Mouse (Mus musculus) intestine, embryonic 14.5 days (tissue): ENCODE results near the gene Tiparp. TPM values are rescaled to one million over a fixed set of nuclear protein-coding genes. Genes with fewer than 3 reads are reported as not detected.
A peak's percentile ranks its signal among the peaks of the same experiment; 100 is the strongest.

Experiments used
- ATAC-seq: fragments of 200-750 bp; cut with Nextera tagmentation; replicated peaks from 2 replicates; pipeline ENCODE4 v1.8.0; 2017; ENCODE audit warnings: low read depth, moderate number of reproducible peaks, moderate TSS enrichment, moderate library complexity; ENCODE audit not compliant: low FRiP score, low TSS enrichment
- DNase-seq: peaks from one replicate; pipeline ENCODE4 v3.0.0-alpha.2; 2018; ENCODE audit warnings: low spot score
- H3K27ac ChIP-seq: fragments of 300-500 bp; sonication (generic); 2 replicates; pipeline ENCODE4 v1.5.1; 2014; ENCODE audit warnings: low read depth, mild to moderate bottlenecking, control low read depth
- H3K27me3 ChIP-seq: fragments of 300-500 bp; sonication (generic); replicated peaks from 2 replicates; pipeline ENCODE4 v1.6.1; 2014; ENCODE audit warnings: low read length, control low read depth; ENCODE audit not compliant: control insufficient read depth, insufficient read depth
- H3K36me3 ChIP-seq: fragments of 300-500 bp; sonication (generic); 2 replicates; pipeline ENCODE4 v1.6.1; 2014; ENCODE audit warnings: low read length, control low read depth; ENCODE audit not compliant: control insufficient read depth, insufficient read depth
- H3K4me1 ChIP-seq: fragments of 300-500 bp; sonication (generic); replicated peaks from 2 replicates; pipeline ENCODE4 v1.6.1; 2014; ENCODE audit warnings: low read length, control low read depth, mixed read lengths; ENCODE audit not compliant: control insufficient read depth, insufficient read depth
- H3K4me2 ChIP-seq: fragments of 300-500 bp; sonication (generic); 2 replicates; pipeline ENCODE4 v1.6.1; 2014; ENCODE audit warnings: low read length
- H3K4me3 ChIP-seq: fragments of 300-500 bp; sonication (generic); 2 replicates; pipeline ENCODE4 v1.5.1; 2014; ENCODE audit warnings: low read depth, low read length, control low read depth, mixed read lengths
- H3K9ac ChIP-seq: fragments of 300-500 bp; sonication (generic); 2 replicates; pipeline ENCODE4 v1.6.1; 2014; ENCODE audit warnings: mild to moderate bottlenecking, low read length
- H3K9me3 ChIP-seq: fragments of 300-500 bp; sonication (generic); 2 replicates; pipeline ENCODE4 v1.6.1; 2016; ENCODE audit warnings: low read length, control low read depth; ENCODE audit not compliant: control insufficient read depth
- WGBS: fragments of 180-500 bp; shearing (Covaris S2); extraction: QIAGEN DNeasy Blood & Tissue Kit; methylation state at CpG from one replicate; pipeline ENCODE4 v1.1.7; 2014; 5-methylcytosine and 5-hydroxymethylcytosine counted together
- polyA plus RNA-seq: library from polyadenylated mRNA; unstranded; fragments of >200 nt; fragmentation: Nextera tagmentation; extraction: Ambion mirVana; gene quantifications from 2 replicates; pipeline ENCODE4 v1.2.1, GENCODE M21; 2014

Gene Tiparp
- polyA plus RNA-seq, 1 experiment from 2014 or later, result 46.1 TPM

DNA sequence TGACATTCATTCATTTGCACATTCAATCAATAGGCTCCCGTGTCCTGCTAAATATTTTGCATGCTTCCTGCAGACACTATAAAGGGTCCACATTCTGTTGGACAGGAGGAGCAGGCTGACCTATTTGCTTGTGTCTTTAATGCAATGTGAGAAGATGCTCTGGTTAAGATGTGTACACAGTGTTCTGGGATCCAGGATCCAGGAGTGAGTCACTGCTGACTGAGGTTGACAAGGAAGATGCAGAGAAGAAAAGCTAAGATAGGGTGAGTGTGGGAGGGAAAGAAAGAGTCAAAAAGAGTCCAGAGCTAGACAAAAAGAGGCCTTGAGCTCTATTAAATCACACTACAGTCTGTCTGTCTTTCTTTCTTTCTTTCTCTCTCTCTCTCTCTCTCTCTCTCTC, 56.1 kb downstream of the Tiparp start:
- Histone ChIP-seq H3K27me3 (no peaks in the 10 kb centered on the region), H3K36me3 (no peaks in the 10 kb centered on the region), H3K9me3 (no peaks in the 10 kb centered on the region), H3K4me3 (no peak overlapping the region), H3K4me1 (peaks cover 20% of the 10 kb centered on the region), H3K27ac (no peak overlapping the region), H3K9ac (no peak overlapping the region), H3K4me2 (no peak overlapping the region)
- 69% methylated on average over 1 of the region's 1 CpGs for WGBS
- no peak for ATAC-seq
- no peak for DNase-seq

- no peaks in the 10 kb centered on the region for H3K9me3 ChIP-seq
- H3K4me1 ChIP-seq, result peaks cover 20% of the 10 kb centered on the region
- H3K27ac ChIP-seq, result no peak overlapping the region
- no peaks in the 10 kb centered on the region for H3K36me3 ChIP-seq
- H3K9ac ChIP-seq, result no peak overlapping the region
- DNase-seq (no peak), ATAC-seq (no peak)
- H3K4me3 ChIP-seq, result no peak overlapping the region
- H3K4me2 ChIP-seq, result no peak overlapping the region
- H3K27me3 ChIP-seq, result no peaks in the 10 kb centered on the region
- 59% methylated on average over 8 of the region's 8 CpGs for WGBS
Observed at GRCm38 (mm10) chr3:65585291-65585690, 57.1 kb downstream of the Tiparp start.

DNA sequence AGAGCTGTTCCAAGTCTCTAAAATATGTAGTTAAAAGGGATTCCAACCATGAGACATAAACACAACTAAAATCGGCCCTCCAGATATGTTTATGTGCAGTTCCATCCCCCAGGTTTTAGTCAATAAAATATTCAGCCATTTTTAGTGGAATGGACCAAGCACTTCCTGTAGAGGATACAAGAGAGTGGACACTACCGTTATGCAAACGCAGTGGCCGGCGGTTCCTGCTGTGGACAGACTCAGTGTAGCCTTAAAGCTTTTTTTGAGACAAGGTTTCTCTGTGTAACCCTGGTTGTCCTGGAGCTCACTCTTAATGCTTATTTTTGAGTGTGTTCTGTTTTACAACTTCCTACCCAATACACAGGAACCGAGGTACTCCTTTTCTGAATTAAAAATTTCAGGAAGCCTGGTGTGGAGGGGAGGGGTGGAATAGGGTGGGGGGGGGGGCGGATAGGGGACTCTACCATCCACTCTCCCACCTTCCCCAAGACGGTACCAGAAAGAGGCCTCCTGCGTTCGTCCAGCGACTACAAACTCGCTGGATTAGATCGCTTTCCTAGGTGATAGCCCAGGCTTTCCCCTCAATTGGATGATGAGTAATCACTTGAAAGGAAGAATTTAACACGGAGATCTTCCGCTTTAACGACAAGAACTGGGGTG, 57.7 kb downstream of the Tiparp start:
- no peak for ATAC-seq
- no peaks in the 10 kb centered on the region for H3K27me3 ChIP-seq
- DNase-seq, result no peak
- WGBS, result 35% methylated on average over 16 of the region's 16 CpGs
- H3K9me3 ChIP-seq, result no peaks in the 10 kb centered on the region
- H3K36me3 ChIP-seq, result no peaks in the 10 kb centered on the region
- H3K4me2 ChIP-seq, result peak overlapping the region; percentile 53
- H3K27ac ChIP-seq, result peak overlapping the region; percentile 16; the same call in 1 of the 2 replicates
- H3K4me1 ChIP-seq, result peaks cover 20% of the 10 kb centered on the region
- H3K4me3 ChIP-seq, result peak overlapping the region; percentile 23; the same call in 1 of the 2 replicates
- H3K9ac ChIP-seq, result peak overlapping the region; percentile 14; the same call in 1 of the 2 replicates

GRCm38 (mm10) chr3:65586483-65586905, 58.3 kb downstream of the Tiparp start:
- H3K4me2 ChIP-seq, result peak overlapping the region; percentile 53
- H3K27ac ChIP-seq, result peak overlapping the region; percentile 16; the same call in 1 of the 2 replicates
- peak; percentile 69 for DNase-seq
- 0 out of 2 replicates have a peak, but pooled peaks have one; percentile 55 for ATAC-seq
- no peaks in the 10 kb centered on the region for H3K9me3 ChIP-seq
- peaks cover 20% of the 10 kb centered on the region for H3K4me1 ChIP-seq
- 10% methylated on average over 16 of the region's 16 CpGs for WGBS
- peak overlapping the region; percentile 14; the same call in 1 of the 2 replicates for H3K9ac ChIP-seq
- no peaks in the 10 kb centered on the region for H3K27me3 ChIP-seq
- no peaks in the 10 kb centered on the region for H3K36me3 ChIP-seq
- peak overlapping the region; percentile 23; the same call in 1 of the 2 replicates for H3K4me3 ChIP-seq

GRCm38 (mm10) chr3:65586966-65587365, 58.8 kb downstream of the Tiparp start:
- H3K9ac ChIP-seq, result peak overlapping the region; percentile 14; the same call in 1 of the 2 replicates
- ATAC-seq (no peak), DNase-seq (no peak)
- H3K27me3 ChIP-seq, result no peaks in the 10 kb centered on the region
- no peaks in the 10 kb centered on the region for H3K36me3 ChIP-seq
- H3K4me3 ChIP-seq, result no peak overlapping the region
- no peaks in the 10 kb centered on the region for H3K9me3 ChIP-seq
- H3K4me2 ChIP-seq, result peak overlapping the region; percentile 53
- peaks cover 20% of the 10 kb centered on the region for H3K4me1 ChIP-seq
- WGBS, result 83% methylated on average over 2 of the region's 2 CpGs
- H3K27ac ChIP-seq, result no peak overlapping the region

DNA sequence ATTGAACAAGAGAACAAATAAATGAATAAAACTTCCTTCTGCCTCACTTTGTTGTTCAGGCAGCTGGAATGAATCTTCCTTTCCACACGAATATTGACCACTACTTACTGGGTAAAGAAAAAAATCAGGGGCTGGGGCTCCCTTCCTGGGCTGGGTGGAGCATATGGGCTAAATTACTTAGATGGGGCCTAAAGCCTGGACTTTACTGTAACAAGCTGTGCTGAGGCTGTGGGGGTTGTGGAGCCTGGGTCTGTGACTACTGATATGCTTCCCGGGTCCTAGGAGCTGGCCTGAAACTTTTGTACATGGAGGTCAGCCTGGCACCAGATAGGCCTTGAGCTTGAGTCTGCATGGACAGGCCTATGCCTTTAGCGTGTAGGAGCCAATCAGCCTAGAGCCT, 60.2 kb downstream of the Tiparp start:
- no peaks in the 10 kb centered on the region for H3K9me3 ChIP-seq
- peaks cover 20% of the 10 kb centered on the region for H3K4me1 ChIP-seq
- H3K4me3 ChIP-seq, result no peak overlapping the region
- WGBS, result 66% methylated on average over 3 of the region's 3 CpGs
- no peak overlapping the region for H3K9ac ChIP-seq
- H3K27ac ChIP-seq, result no peak overlapping the region
- H3K27me3 ChIP-seq, result no peaks in the 10 kb centered on the region
- DNase-seq (no peak), ATAC-seq (no peak)
- no peaks in the 10 kb centered on the region for H3K36me3 ChIP-seq
- H3K4me2 ChIP-seq, result no peak overlapping the region

GRCm38 (mm10) chr3:65592850-65593249, 64.6 kb downstream of the Tiparp start:
- no peaks in the 10 kb centered on the region for H3K36me3 ChIP-seq
- no peak overlapping the region for H3K27ac ChIP-seq
- H3K9me3 ChIP-seq, result no peaks in the 10 kb centered on the region
- H3K4me3 ChIP-seq, result no peak overlapping the region
- DNase-seq, result no peak
- no peak for ATAC-seq
- no peak overlapping the region for H3K9ac ChIP-seq
- no peaks in the 10 kb centered on the region for H3K4me1 ChIP-seq
- H3K4me2 ChIP-seq, result no peak overlapping the region
- no peaks in the 10 kb centered on the region for H3K27me3 ChIP-seq
- whole genome bisulfite sequencing, result 94% methylated on average over 6 of the region's 6 CpGs

DNA sequence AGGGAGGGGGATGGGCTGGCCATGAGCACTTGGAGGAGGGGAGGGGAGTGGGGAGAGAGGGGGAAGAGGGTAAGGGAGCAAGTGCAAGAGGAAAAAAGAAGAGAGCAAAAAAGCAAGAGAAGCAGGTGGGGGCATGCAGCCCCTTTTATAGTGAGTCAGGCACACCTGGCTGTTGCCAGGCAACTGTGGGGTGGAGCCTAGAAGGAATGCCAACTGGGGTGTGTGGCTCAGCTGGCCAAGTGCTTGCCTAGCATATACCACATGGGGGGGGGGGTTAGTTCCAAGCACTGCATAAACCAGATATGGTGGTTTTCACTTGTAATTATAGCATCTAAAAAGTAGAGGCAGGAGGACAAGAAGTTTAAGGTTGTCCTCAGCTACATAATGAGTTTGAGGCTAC, 66.3 kb downstream of the Tiparp start:
- H3K9ac ChIP-seq, result no peak overlapping the region
- H3K4me3 ChIP-seq, result no peak overlapping the region
- H3K9me3 ChIP-seq, result no peaks in the 10 kb centered on the region
- H3K36me3 ChIP-seq, result no peaks in the 10 kb centered on the region
- DNase-seq (no peak), ATAC-seq (no peak)
- no peak overlapping the region for H3K4me2 ChIP-seq
- H3K4me1 ChIP-seq, result no peaks in the 10 kb centered on the region; the same call in 1 of the 2 replicates
- no peak overlapping the region for H3K27ac ChIP-seq
- no peaks in the 10 kb centered on the region for H3K27me3 ChIP-seq

DNA sequence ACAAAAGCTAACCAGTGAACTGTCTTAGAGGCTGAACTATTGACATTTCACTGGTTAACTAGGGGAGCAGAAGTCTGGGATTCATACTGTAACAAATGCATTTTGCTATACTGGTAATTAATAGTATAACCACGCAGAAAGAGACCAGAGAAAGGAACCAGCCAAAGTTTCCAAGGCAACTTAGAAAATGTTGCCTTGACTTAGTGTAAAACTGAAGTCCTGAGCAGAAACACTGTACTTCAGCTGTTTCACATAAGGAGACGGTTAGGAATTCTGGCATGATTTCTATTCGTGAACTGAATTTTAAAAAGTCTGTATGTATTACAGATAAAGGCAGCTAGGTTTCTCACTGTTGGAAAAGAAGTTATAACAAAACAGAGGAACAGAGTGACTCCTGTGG, 67.0 kb downstream of the Tiparp start:
- no peak for DNase-seq

More for the DNA sequence above, 67.0 kb downstream of the Tiparp start:
- Histone ChIP-seq H3K4me1 (no peaks in the 10 kb centered on the region; the same call in 1 of the 2 replicates), H3K9ac (no peak overlapping the region), H3K36me3 (no peaks in the 10 kb centered on the region), H3K4me3 (no peak overlapping the region), H3K4me2 (no peak overlapping the region), H3K9me3 (no peaks in the 10 kb centered on the region), H3K27me3 (no peaks in the 10 kb centered on the region), H3K27ac (no peak overlapping the region)
- 65% methylated on average over 3 of the region's 3 CpGs for WGBS
- ATAC-seq, result no peak
